Mouse (Mus musculus): Measurements from ENCODE around the gene Snx13. TPM values are rescaled to one million over a fixed set of nuclear protein-coding genes. Genes with fewer than 3 reads are reported as not detected.

The Snx13 gene
- polyA plus RNA-seq, 1 experiment from 2014 or later = 30.7 TPM

MicroRNAs within 50 kb of the gene (microRNA counts, 519-probe panel; counts per million panel counts)
- microRNA mmu-miR-680 = not detected

Small RNA genes within 50 kb of the gene (microRNA-seq; reads per million reads assigned to microRNA genes)
- gene Mir680-3 = not detected

Other genes starting within 250 kb of the Snx13 start
- 10.1 and 10.4 TPM in 2 replicates for gene Hdac9, start 130.1 kb upstream of the Snx13 start, polyA plus RNA-seq (2015; fragmentation: Nextera tagmentation; extraction: Ambion mirVana)
- gene Prps1l1, start 62.4 kb upstream of the Snx13 start, polyA plus RNA-seq (2015; fragmentation: Nextera tagmentation; extraction: Ambion mirVana) = not detected in 2 replicates